Mouse (Mus musculus): ENCODE data around the gene Elf1. TPM values are rescaled to one million over a fixed set of nuclear protein-coding genes. Genes with fewer than 3 reads are reported as not detected.

Gene Elf1
- total and polyA plus RNA-seq, 3 experiments = 4.7 to 141 (median 79.0) TPM

DNA sequence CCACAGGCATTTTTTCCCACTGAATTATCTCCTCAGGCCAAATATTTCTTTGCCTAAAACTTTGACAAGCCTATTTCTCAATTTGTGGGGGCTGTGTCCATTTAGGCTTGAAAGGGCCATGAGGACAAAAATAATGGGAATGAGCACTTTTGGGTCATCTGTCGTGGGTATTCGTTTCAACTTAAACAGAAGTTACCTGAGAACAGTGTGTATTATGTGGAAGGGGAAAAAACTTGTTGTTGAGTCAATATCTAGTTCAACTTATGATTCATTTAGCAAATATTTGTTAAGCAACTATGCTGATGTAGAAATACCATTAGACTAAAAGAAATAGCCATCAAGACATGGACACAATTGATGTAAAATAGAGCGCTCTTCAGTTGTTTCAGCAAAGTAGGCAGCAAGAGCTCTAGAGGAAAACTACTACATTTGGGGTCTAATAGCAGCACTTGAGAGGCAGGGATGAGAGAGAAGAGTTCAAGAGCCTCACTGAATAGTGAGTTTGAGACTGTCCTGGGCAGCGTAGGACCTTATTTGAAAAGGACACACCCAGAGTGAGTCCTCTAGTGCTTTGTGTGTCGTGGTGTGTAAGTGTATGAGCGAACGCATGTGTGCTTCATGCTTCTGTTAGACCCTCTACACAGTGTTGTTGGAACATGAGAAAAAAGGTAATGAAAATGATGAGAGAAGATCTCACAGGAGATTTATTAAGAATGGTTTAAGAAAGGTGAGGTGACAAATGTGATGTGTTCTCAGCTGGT, 23.4 kb downstream of the Elf1 start:
- ATAC-seq (ENCODE audit: extremely low read depth, insufficient number of reproducible peaks, low FRiP score, poor library complexity, severe bottlenecking) = no peak
- Histone ChIP-seq H3K4me3 (ENCODE audit: low read depth, low read length) (no peak overlapping the region), H3K36me3 (replicated peaks) (no peaks in the 10 kb centered on the region), H3K9me3 (replicated peaks) (no peaks in the 10 kb centered on the region), H3K27me3 (ENCODE audit: insufficient read depth, low read length) (no peaks in the 10 kb centered on the region), H3K4me1 (ENCODE audit: insufficient read depth, low read depth, low read length) (peaks cover 32% of the 10 kb centered on the region)
- TF ChIP-seq GATA1 (IDR thresholded peaks at IDR 0.05; ENCODE audit: borderline replicate concordance, low read length) (no peak), TAL1 (conservative IDR thresholded peaks at IDR 0.05; ENCODE audit: low read depth, low read length) (no peak), POLR2AphosphoS5 (IDR thresholded peaks at IDR 0.05; ENCODE audit: insufficient replicate concordance, low read depth, low read length) (no peak), CTCF (IDR thresholded peaks at IDR 0.05; ENCODE audit: low read depth, low read length) (no peak), GATA2 (IDR thresholded peaks at IDR 0.05; ENCODE audit: borderline replicate concordance, low read depth, low read length) (no peak)
- no peak for DNase-seq (ENCODE audit: low spot score)

DNA sequence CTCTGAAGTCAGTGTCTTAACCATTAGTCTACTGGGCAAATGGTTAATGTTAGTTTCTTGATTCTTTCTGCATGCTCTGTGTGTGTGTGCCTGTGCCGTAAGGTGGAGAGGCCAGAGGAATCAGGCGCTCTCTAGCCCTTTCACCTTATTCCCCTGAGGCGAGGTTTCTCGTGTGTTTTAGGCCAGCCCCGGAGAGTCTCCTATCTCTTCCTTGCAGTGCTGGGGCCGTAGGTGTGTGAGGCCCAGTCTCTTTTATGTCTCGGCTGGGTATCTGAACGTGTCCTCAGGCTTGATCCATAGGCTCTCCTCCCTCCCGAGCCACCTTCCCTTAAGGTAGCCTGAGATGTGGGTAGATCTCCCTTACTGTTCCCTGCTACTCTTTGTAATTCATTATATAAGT, 25.2 kb downstream of the Elf1 start:
- Histone ChIP-seq H3K36me3 (replicated peaks) (no peaks in the 10 kb centered on the region), H3K4me1 (ENCODE audit: insufficient read depth, low read depth, low read length) (peaks cover 19% of the 10 kb centered on the region), H3K4me3 (ENCODE audit: low read depth, low read length) (no peak overlapping the region), H3K9me3 (replicated peaks) (no peaks in the 10 kb centered on the region), H3K27me3 (ENCODE audit: insufficient read depth, low read length) (no peaks in the 10 kb centered on the region)
- TF ChIP-seq CTCF (IDR thresholded peaks at IDR 0.05; ENCODE audit: low read depth, low read length) (no peak), POLR2AphosphoS5 (IDR thresholded peaks at IDR 0.05; ENCODE audit: insufficient replicate concordance, low read depth, low read length) (no peak), GATA1 (IDR thresholded peaks at IDR 0.05; ENCODE audit: borderline replicate concordance, low read length) (no peak), TAL1 (conservative IDR thresholded peaks at IDR 0.05; ENCODE audit: low read depth, low read length) (no peak), GATA2 (IDR thresholded peaks at IDR 0.05; ENCODE audit: borderline replicate concordance, low read depth, low read length) (no peak)
- DNase-seq (ENCODE audit: low spot score) = peak; percentile 29
- peak; percentile 75 for ATAC-seq (ENCODE audit: extremely low read depth, insufficient number of reproducible peaks, low FRiP score, poor library complexity, severe bottlenecking)

DNA sequence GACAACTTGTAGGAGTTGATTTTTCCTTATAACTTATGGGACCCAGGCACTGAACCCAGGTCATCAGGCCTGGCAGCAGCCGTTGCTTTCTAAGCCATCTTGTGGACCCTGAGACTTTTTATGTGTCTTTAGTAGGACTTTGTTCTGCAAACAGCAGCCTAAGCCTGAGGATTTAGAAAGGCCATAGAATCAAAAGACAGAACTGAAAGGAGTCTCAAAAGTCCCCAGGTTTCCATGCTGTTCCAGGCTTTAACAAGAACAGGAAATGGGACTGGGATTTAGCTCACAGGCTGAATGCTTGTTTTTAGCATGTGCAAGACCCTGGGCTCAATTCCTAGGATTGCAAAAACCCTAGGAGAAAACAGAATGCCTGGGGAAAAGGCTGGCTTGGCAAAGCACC, 26.9 kb downstream of the Elf1 start:
- H3K4me3 ChIP-seq (ENCODE audit: low read depth, low read length) = no peak overlapping the region

DNA sequence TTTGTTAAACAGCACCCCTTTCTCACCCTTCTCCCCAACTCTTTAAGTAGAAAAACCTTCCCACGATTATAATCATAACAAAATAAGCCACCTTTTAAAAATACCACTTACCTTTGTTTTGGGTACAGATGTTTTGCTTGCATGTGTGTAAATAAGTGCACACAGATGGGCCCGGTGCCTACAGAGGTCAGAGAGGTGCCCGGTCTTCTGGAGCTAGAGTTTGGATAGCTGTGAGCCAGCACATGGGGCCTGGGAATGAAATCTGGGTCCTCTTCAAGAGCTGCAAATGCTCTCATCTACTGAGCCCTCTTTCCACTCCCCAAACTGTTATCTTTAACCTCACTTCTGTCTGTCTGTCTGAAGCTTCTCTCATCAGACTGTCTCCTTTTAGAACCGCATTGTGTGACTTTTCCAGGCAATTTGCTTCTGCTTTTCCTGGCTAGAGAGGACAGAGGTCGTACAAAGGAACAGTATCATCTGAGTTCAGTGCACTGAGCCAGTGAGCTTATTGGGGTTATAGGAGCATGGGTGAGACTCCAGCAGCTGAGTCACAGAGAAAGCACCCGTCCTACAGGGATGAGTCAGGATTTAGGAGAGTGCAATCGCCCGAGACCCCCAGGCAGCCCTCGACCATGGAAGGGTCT, 27.8 kb downstream of the Elf1 start:
- Histone ChIP-seq H3K4me3 (ENCODE audit: low read depth, low read length) (no peak overlapping the region), H3K27me3 (ENCODE audit: insufficient read depth, low read length) (no peaks in the 10 kb centered on the region), H3K9me3 (replicated peaks) (no peaks in the 10 kb centered on the region), H3K4me1 (ENCODE audit: insufficient read depth, low read depth, low read length) (peaks cover 18% of the 10 kb centered on the region), H3K36me3 (replicated peaks) (no peaks in the 10 kb centered on the region)
- ATAC-seq (ENCODE audit: extremely low read depth, insufficient number of reproducible peaks, low FRiP score, poor library complexity, severe bottlenecking) (no peak), DNase-seq (ENCODE audit: low spot score) (no peak)
- no peak for TF ChIP-seq TAL1 (conservative IDR thresholded peaks at IDR 0.05; ENCODE audit: low read depth, low read length)
- no peak for TF ChIP-seq POLR2AphosphoS5 (IDR thresholded peaks at IDR 0.05; ENCODE audit: insufficient replicate concordance, low read depth, low read length)
- no peak for TF ChIP-seq CTCF (IDR thresholded peaks at IDR 0.05; ENCODE audit: low read depth, low read length)
- no peak for TF ChIP-seq GATA2 (IDR thresholded peaks at IDR 0.05; ENCODE audit: borderline replicate concordance, low read depth, low read length)
- TF ChIP-seq GATA1 (IDR thresholded peaks at IDR 0.05; ENCODE audit: borderline replicate concordance, low read length) = no peak

More for the DNA sequence above, 26.9 kb downstream of the Elf1 start:
- Histone ChIP-seq H3K27me3 (ENCODE audit: insufficient read depth, low read length) (no peaks in the 10 kb centered on the region), H3K9me3 (replicated peaks) (no peaks in the 10 kb centered on the region), H3K36me3 (replicated peaks) (no peaks in the 10 kb centered on the region), H3K4me1 (ENCODE audit: insufficient read depth, low read depth, low read length) (peaks cover 20% of the 10 kb centered on the region)
- DNase-seq (ENCODE audit: low spot score) (no peak), ATAC-seq (ENCODE audit: extremely low read depth, insufficient number of reproducible peaks, low FRiP score, poor library complexity, severe bottlenecking) (no peak)
- TF ChIP-seq POLR2AphosphoS5 (IDR thresholded peaks at IDR 0.05; ENCODE audit: insufficient replicate concordance, low read depth, low read length) = no peak
- no peak for TF ChIP-seq CTCF (IDR thresholded peaks at IDR 0.05; ENCODE audit: low read depth, low read length)
- TF ChIP-seq GATA1 (IDR thresholded peaks at IDR 0.05; ENCODE audit: borderline replicate concordance, low read length) = no peak
- TF ChIP-seq TAL1 (conservative IDR thresholded peaks at IDR 0.05; ENCODE audit: low read depth, low read length) = no peak
- no peak for TF ChIP-seq GATA2 (IDR thresholded peaks at IDR 0.05; ENCODE audit: borderline replicate concordance, low read depth, low read length)

DNA sequence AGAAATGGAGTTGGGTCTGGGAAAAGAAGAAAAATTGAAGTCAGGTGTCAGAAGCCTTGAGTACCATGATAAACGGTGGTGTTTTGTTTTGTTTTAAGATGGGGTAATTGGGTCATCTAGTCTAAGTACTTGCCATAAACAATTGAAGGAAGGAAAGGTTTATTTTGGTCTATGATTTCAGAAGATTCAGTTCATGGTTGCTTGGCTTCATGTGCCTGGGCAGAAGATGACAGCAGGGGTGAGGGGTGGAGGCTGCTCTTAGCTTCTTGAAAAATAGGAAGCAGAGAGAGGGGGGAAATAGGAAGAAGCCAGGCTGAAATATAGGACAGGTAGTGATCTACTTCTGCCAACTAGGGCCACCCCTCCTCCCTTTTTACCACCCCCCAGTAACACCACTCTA, 30.5 kb downstream of the Elf1 start:
- no peaks in the 10 kb centered on the region for H3K9me3 ChIP-seq (replicated peaks)
- peaks cover 24% of the 10 kb centered on the region for H3K4me1 ChIP-seq (ENCODE audit: insufficient read depth, low read depth, low read length)
- no peaks in the 10 kb centered on the region for H3K27me3 ChIP-seq (ENCODE audit: insufficient read depth, low read length)
- ATAC-seq (ENCODE audit: extremely low read depth, insufficient number of reproducible peaks, low FRiP score, poor library complexity, severe bottlenecking) = no peak
- no peak overlapping the region for H3K4me3 ChIP-seq (ENCODE audit: low read depth, low read length)
- DNase-seq (ENCODE audit: low spot score) = no peak
- no peak for TF ChIP-seq POLR2AphosphoS5 (IDR thresholded peaks at IDR 0.05; ENCODE audit: insufficient replicate concordance, low read depth, low read length)
- no peak for TF ChIP-seq GATA2 (IDR thresholded peaks at IDR 0.05; ENCODE audit: borderline replicate concordance, low read depth, low read length)
- TF ChIP-seq CTCF (IDR thresholded peaks at IDR 0.05; ENCODE audit: low read depth, low read length) = no peak
- H3K36me3 ChIP-seq (replicated peaks) = no peaks in the 10 kb centered on the region

DNA sequence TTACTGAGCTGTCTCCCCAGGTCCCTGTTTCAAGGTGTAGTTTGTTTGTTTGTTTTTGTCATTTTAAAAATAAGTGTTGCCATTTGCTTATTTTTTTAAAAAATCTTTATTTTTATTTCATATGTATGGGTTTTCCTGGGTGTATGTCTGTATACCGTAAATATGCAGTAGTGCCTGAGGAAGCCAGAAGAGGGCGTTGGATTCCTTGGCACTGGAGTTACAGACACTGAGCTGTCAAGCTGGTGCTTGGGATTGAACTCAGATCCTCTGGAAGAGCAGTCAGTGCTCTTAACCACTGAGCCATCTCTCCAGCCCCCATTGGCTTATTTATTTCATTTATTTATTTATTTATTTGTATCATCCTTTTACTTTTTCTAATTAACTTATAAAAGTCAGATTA, 33.0 kb downstream of the Elf1 start:
- Histone ChIP-seq H3K4me3 (ENCODE audit: low read depth, low read length) (no peak overlapping the region), H3K4me1 (ENCODE audit: insufficient read depth, low read depth, low read length) (peaks cover 36% of the 10 kb centered on the region), H3K36me3 (replicated peaks) (peaks cover 10% of the 10 kb centered on the region), H3K27me3 (ENCODE audit: insufficient read depth, low read length) (no peaks in the 10 kb centered on the region), H3K9me3 (replicated peaks) (no peaks in the 10 kb centered on the region)
- ATAC-seq (ENCODE audit: extremely low read depth, insufficient number of reproducible peaks, low FRiP score, poor library complexity, severe bottlenecking) (no peak), DNase-seq (ENCODE audit: low spot score) (no peak)
- TF ChIP-seq POLR2AphosphoS5 (IDR thresholded peaks at IDR 0.05; ENCODE audit: insufficient replicate concordance, low read depth, low read length) = no peak
- no peak for TF ChIP-seq GATA1 (IDR thresholded peaks at IDR 0.05; ENCODE audit: borderline replicate concordance, low read length)
- no peak for TF ChIP-seq GATA2 (IDR thresholded peaks at IDR 0.05; ENCODE audit: borderline replicate concordance, low read depth, low read length)
- TF ChIP-seq CTCF (IDR thresholded peaks at IDR 0.05; ENCODE audit: low read depth, low read length) = 0 out of 2 replicates have a peak, but pooled peaks have one; percentile 11
- TF ChIP-seq TAL1 (conservative IDR thresholded peaks at IDR 0.05; ENCODE audit: low read depth, low read length) = no peak
